Mouse (Mus musculus) heart, postnatal 25 days (tissue): Measurements from ENCODE around the gene Gm9821. TPM values are rescaled to one million over a fixed set of nuclear protein-coding genes. Genes with fewer than 3 reads are reported as not detected.

ENCODE experiments used
- DNase-seq: peaks from one replicate; pipeline ENCODE4 v3.0.0; 2022; ENCODE audit warnings: low spot score
- intact Hi-C: fragments of 180-260 bp; cut with DNase I; formaldehyde crosslinking; loops from one replicate; pipeline ENCODE4 v1.15.1; 2025
- total RNA-seq, 2 experiments: library from RNA; stranded (reverse); gene quantifications; 2 replicates each; pipeline ENCODE4 v1.2.3; 2021

Gm9821 gene
- total RNA-seq, 2 experiments from 2014 or later: not detected

DNA sequence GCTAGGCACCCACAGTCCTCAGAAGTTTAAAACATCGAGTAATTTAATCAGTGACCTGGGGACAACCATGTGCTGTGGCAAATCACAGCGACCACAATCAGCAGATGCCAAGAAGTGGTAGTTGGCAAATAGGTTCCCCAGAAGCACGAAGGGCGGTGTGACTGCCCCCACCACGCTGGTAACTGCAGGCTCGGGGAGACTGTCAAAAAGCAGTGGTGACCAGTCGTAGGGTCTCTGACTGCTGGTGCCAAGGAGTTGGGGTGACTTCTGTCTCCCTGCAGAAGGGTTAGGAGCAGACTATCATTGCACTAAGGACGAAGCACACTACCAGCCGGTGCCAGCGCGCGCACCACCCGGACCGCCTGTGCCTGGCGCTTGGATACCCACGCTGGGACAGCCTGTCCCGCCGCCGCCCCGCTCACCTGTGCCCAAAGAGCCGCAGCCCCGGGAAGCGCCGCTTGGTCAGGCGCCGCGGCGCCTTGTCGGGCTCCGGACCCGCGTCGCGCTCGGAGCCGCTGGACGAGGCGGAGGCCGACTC lies 17.4 kb downstream of the Gm9821 start:
- no peak for DNase-seq
- intact Hi-C loops: no loop called here

DNA sequence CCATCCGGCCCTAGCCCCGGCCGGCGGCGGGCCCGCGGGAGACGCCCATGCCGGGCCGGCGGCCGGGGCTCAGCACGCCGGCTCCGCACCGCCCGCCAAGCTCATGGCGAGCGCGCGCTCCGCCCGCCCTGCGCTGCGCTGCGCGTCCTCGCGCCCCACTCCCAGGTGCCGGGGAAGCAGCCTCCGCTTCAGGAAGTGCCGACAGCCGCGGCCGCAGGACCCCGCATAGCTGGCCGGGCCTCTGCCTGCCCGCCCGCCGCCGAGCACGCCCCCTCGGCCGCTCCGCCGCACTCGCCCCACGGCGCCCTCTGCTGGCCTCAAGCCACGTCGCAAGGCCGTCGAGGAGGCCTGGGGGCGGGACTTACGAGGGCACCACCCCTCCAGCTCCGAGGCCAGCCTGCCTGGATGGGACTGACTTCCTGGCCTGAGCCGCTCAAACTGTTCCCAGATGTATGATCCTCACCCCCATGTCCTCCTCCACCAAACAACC lies 18.0 kb downstream of the Gm9821 start:
- intact Hi-C loops: no loop called here
- DNase-seq: peak; percentile 96

DNA sequence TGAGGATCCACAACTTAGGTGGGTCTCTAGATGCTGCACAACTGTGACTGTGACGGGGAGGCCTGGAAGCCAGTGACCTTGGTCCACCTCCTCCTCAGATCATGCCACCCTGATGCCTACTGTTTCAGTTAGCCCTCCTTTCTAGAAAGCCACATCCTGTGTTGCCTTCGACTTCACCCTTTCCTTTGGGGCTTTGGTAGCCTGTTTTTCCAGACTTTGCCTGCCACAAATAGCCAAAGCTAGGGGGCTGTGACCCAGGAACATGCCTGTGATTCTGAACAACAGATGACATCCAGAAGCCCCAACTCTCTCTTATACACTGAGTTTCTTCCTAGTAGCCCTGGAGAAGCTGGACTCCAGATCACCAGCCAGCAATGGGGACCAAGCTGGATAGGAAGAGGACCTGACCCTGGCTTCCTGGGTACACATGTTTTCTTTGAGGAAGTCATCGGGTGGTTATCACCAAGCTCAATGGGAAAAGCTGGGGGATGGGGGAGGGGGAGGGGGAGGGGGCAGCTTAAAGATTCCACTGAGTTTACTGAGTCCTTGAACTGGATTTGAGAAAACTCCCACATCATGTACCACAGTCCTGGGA lies 19.2 kb downstream of the Gm9821 start:
- intact Hi-C loops: loop anchor here (2.0 kb wide), 1 partner anchor 22 kb away; no protein-coding TSS in a partner anchor

DNA sequence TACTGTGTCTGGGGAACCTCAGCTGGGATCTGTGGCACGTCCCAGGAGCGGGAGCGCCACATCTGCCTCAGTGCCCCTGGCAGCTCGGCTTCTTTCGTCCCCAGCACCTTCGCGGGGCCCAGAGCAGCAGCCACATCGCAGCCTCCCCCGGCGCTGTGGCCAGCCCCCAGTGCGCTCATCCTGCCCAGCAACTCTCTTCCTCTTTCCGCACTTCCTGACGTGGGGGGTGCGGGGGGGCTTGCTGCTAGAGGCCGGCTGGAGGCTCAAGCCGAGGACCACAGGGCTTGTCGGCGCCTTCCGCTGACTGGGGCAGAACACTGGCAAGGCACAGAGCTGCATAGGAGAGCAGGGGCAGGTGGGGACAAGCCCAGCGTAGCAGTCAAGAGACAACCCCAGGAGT lies 19.9 kb downstream of the Gm9821 start:
- intact Hi-C loops: loop anchor here (2.0 kb wide), 1 partner anchor 21 kb away; no protein-coding TSS in a partner anchor
- DNase-seq: peak; percentile 74

More for the DNA sequence above, 19.2 kb downstream of the Gm9821 start:
- DNase-seq: no peak

DNA sequence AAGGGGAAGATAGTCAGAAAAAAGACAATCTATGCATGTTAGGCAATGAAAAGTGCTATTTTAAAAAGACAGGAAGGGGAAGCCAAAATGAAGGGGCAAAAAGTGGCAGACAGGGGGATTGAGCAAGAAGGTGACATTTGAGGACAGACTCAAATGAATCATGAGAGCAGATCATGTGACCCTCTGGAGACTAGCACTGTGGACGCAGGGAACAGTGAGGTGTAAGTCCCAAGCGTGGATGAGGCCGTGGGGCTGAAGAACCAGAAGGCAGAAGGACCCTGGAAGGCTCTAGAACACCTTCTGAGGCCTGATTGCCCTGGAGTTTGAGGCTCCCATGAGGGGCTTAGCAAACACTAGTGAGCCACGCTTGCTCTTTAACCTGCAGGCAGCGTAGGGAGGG lies 20.9 kb downstream of the Gm9821 start:
- intact Hi-C loops: no loop called here
- no peak for DNase-seq

DNA sequence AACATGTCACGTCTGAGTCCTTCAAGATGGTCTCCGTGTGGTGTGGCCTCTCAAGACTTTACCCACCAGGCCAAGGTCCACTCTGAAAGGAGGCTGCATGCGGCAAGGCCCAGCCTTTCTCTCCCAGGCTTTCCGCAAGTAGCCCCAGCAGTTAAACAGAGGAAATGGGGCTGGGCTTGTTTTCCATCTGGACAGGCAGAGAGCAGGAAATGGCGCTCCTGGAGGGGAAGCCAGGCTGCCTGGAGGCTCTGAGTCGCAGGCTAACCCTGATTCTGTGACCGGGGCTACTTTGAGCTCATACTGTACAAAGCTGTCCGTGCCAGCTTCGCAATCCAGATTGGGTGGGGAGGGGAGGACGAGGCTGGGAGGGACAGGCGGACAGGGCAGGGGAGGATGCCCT lies 22.5 kb downstream of the Gm9821 start:
- intact Hi-C loops: no loop called here
- peak; percentile 51 for DNase-seq

DNA sequence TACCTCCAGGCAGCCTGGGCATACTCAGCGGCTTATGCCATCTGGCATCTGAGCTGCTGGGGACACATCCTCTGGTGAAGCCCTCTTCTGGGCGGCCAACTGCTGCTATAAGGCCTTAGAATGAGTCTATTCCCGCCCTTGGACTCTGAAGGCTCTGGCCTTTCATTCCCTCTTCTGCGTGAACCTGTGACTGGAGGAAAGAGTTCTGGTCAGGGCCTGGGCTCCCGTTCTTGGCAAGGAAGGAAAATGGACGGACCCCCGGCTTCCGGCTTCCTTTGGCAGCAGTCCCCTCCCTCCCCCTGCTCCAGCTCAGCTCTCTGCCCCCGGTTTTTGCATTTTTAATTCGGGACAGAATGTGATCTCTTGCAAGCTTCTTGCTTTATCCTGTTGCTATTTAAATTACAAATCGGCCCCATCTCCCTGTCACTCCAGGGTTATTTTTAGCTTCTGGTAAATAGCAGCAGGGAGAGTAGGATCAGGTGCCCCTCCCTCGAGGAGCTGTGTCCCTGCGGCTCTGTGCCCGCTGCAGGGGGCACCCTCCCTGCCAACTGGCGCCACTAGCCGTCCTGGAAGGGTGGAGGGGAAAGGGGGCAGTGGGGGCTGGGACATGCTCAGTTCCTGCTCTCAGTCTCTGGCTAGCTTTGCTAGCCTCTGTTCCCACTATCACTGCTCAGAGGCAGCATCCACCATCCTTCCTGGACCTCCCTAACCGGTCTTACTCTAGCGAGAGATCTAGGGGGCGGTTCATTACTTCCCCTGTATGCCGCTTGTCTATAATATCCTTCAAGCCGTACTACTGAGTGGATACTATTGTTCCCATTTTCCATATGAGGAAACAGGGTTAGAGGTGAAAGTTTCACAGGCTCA lies 26.0 kb downstream of the Gm9821 start:
- intact Hi-C loops: no loop called here
- peak; percentile 36 for DNase-seq

DNA sequence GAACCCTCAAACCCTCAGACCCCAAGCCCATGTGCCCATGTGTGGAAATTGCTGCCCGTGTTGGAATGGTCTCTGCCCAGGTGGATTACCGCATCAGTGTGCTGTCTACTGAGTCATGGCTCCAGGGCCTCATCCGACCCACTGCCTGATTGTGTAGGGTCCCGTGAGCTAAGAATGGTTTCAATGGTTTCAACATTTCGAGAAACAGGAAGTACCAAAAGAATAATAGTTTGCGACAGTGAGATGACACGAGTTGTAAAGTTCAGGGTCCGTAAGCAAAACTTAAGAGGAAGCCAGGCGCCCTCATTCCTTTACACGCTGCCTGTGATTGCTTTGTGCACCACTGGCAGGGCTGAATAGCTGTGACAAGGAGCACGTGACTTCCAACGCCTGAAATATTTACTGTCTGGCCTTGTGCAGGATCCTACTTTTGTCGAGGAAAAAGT lies 26.6 kb downstream of the Gm9821 start:
- no peak for DNase-seq
- intact Hi-C loops: no loop called here

DNA sequence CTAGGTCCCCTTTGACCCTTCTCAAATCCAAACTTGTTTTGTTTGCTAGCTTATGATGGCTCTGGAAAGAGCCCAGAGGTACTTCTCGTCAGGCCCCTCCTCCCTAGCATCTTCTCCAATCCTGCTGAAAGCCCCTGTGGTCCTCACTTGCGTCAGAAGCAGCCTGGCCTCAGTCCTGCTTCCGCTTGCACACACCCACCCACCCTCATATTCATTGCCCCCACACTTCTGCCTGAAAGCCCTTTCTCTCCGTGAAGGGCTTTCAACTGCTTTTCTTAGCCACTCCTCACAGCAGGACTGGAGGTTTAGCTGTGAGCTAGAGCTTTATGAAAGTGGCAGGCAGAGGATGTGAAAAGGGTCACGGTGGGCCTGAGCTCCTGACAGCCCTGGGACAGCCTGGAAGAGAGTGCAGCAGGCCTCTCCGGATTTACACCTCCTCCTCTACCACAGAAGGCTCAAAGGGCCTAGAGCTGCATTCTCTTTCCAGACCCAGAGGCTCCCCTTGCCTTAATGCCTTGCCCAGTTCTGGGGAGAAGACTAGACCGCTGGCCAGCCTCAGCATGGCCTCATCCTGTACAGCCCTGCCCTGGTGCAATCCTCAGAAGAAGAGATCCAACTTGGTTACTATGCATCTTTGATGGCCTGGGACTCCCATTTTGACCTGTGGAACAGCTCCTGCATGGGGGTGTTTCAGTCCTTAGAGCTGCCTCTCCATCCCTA lies 28.1 kb downstream of the Gm9821 start:
- no peak for DNase-seq
- intact Hi-C loops: no loop called here

DNA sequence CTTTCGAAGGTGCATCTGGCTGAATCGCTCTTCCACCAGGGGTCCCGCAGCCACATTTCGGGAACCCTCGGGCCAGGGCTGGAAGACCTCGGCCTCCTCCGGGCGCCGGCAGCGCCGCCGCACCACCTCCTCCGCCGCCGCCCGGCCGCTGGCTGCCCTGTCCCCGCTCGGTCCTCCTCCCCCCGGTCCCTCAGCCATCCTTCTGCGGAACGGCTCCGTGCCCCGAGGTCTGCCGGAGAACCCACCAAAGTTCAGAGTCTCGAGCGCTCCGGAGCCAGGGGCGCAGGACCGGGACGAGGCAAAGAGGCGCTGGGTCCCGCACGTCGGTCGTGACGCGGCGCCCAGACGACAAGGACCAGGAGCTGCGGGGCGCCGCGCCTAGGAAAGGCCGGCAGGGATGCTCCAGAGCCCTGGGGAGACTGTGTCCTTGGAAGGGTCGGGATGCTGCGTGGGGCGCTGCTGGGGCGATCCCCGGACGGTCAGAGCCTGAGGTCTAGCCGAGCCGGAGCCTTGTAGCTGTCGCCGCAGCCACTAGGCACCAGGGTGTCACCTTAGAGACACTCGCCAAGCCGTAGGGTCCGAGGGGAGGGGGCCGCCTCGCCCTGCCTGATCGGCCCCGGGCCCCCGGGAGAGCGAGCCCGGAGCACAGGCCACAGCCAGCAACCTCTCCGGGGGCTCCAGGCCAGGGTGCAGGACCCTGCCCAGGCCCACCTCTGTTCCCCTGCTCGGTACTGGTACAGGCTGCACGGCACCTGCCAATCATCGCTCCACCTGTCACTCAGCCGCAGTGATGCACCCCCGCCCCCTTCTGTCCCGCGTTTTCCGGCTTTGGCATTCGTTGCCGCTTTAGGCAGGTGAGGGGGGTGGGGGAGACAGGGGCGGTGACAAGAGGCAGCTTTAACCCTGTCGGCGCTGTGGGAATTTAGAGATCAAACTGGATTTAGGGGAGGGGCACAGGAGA lies 30.4 kb downstream of the Gm9821 start, which contains the start of gene Dgkz:
Dgkz (minus strand) TSS at position 284 of the 961 bp plus-strand sequence.
- no peak for DNase-seq
- intact Hi-C loops: no loop called here

DNA sequence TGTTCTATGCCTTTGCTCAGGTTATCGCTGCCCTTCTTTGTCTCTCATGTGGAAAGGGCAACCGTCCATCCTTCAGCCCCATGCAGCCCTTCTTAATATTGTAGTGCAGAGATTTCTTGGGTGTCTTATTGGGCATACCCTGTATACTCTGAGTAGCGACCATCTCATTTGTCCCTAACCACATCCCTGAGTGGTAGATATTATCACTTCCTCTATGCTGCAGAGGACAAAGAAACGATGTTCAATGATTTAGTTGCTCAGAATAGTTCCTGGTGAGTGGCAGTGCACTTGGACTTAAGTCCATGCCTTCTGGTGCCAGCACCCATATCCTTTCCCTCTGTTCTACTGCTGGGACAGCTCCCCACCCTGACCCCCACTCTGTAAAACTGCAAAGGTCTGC lies 32.5 kb downstream of the Gm9821 start:
- intact Hi-C loops: no loop called here
- DNase-seq: no peak

DNA sequence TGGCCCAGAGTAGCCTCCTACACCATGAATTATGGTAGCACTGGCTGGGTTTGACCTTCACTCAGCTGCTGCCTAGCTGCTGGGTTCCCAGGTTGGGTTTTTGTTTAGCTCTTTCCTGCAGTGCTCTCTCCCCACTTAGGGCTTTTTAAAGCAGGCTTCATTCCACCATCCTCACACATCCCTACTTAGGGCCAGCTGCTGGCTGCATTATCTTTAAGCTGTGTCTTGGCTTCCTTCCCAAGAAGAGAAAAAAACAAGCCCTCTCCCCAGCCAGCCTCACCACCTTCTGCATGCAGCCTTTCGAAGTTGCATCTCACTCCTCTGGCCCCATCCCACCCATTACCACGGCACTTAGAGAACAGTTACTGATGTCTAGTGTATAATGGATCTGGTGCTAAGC lies 33.0 kb downstream of the Gm9821 start:
- intact Hi-C loops: no loop called here
- DNase-seq: no peak

DNA sequence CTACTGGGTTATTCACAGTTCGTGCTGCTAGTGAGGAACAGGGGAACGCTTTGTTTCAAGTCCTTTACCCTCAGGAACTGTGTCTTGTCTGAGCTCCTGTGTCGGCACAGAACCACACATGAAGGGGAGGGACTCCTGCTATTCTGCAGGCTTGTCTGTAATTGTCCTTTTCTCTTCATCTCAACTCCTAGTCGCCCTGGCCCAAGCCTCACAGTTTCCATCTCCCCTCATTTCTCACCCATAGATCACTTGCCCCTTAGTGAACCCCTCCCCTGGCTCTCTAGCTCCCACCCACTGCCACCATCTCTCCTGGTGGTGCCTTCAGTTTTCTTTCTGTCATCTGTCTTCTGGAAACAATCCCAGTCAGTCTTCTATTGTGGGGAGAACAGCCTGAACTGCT lies 34.7 kb downstream of the Gm9821 start:
- intact Hi-C loops: loop anchor here (10.0 kb wide), 1 partner anchor 205 kb away; no protein-coding TSS in a partner anchor
- no peak for DNase-seq

DNA sequence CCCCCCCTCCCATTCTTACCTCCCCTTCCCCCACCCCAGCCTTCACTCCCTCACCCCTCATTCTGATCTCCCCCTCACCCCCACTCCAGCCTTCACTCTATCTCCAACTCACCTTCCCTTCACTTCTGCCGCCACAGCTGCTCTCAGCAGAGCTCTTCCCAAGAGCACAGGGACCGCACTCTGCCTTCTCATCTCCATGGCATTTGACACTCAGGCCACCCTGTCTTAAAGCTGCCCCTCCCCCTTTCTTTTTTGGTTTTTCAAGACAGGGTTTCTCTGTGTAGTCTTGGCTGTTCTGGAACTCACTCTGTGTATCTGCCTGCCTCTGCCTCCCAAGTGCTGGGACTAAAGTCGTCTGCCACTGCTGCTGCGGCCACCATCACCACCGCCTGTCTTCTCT lies 35.3 kb downstream of the Gm9821 start:
- DNase-seq: no peak
- intact Hi-C loops: loop anchor here (10.0 kb wide), 1 partner anchor 204 kb away; no protein-coding TSS in a partner anchor

DNA sequence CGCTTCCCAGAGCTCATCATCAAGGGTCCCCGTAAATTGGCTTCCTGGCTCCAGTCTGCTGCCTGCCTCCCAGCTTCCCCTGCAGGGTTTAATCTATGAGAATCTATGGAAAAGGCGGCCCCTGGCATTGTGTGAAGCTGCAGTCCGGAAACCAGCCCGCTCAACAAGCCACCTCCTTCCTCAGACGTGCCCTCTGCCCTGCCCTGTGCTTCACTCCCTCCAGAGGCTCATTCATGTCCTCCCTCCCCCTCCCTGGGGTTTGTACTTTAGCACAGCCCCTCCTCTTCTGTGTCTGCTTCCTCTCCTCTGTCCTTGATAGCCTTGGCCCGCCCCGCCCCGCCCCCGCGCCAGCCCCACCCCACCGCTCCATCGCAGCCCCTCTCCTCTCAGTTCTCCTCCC lies 38.9 kb downstream of the Gm9821 start:
- intact Hi-C loops: loop anchor here (10.0 kb wide), 1 partner anchor 200 kb away; no protein-coding TSS in a partner anchor
- peak; percentile 45 for DNase-seq

DNA sequence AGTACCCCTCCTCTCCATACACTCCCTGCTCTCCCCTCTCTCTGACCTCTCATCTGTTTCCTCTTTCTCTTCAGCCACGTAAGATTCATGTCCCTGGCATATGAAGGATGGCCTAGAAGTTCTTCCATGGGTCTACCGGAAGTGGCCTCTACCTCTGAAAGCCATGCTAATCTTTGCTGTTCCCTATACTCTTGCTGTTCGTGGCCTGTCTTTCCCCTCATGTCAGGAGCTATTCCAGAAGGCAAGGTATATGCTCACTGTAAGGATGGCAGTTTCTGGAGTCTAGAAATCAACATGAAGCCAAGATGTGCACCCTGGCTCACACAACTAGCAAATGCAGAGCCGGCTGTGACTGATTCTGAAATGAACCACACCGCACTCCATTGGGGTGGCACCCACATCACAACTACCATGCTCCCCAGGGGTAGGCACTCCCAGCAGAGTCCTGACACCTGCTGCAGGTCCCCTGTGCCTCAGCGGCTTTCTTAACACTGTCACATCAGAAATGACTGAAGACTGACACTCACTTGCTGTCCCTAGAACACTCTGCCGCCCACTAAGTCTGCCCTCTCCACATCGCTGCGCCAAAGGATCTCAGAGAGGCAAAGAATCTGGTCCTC lies 39.5 kb downstream of the Gm9821 start:
- intact Hi-C loops: loop anchor here (5.0 to 10.0 kb wide), 4 partner anchors 37 to 452 kb away; partner anchors contain the start of gene Creb3l1
- DNase-seq: no peak

DNA sequence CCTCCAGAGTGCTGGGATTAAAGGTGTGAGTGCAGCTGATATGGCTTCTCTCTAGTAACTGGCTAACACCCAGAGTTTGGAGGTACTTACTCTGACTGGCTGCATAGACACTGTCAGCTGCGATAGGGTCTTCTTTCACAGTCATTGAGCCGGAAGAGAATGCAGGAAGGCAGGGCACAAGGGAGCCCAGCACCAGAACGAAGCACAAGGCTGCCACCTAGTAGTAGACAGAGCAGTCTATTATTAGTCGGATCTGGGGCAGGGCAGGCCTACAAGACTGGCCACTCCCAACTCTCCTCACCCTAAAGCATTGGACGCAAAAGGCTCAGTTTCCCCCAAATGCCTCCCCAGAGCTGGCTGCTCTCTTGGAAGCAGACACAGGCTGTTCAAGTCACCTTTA lies 40.6 kb downstream of the Gm9821 start:
- no peak for DNase-seq
- intact Hi-C loops: loop anchor here (1.0 to 10.0 kb wide), 6 partner anchors 21 to 451 kb away; partner anchors contain the start of gene Creb3l1

DNA sequence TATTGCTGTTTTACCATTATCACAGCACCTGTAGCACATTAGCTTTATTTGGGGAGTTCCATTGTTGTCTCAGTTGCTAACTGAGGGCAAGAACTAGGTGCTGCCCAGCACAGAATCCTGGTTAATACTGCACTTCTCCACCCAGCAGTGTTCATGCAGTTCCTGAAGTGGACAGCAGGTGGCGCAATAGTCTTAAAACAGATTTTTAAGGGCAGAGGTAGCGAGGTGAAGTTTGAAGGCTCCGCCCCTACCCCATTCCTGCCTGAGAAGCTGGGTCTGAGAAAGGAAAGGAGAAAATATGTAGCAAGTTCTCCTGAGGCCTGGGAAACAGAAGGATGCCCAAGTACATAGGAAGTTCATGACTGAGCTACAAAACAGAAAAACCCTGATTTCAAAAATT lies 42.0 kb downstream of the Gm9821 start:
- intact Hi-C loops: loop anchor here (1.0 to 10.0 kb wide), 6 partner anchors 23 to 450 kb away; partner anchors contain the start of gene Creb3l1
- DNase-seq: no peak
